Mouse (Mus musculus) hindbrain, embryonic 14.5 days (tissue): ENCODE results near the gene C1s1. TPM values are rescaled to one million over a fixed set of nuclear protein-coding genes. Genes with fewer than 3 reads are reported as not detected.
A peak's percentile ranks its signal among the peaks of the same experiment; 100 is the strongest.
"Not testable (repeated sequence)": the region's sequence is repeated elsewhere in the genome, so short reads cannot be mapped to it uniquely, and the experiment has no call there.

ENCODE experiments used
- ATAC-seq: fragments of 200-750 bp; cut with Nextera tagmentation; 2 replicates; pipeline ENCODE4 v1.8.0; 2017; ENCODE audit warnings: moderate number of reproducible peaks, mild to moderate bottlenecking, moderate TSS enrichment, moderate library complexity; ENCODE audit not compliant: low FRiP score
- DNase-seq: peaks from one replicate; pipeline ENCODE4 v3.0.0-alpha.2; 2015; ENCODE audit warnings: low spot score
- H3K27ac ChIP-seq: fragments of 300-500 bp; sonication (generic); 2 replicates; pipeline ENCODE4 v1.5.1; 2014; ENCODE audit warnings: mild to moderate bottlenecking, moderate library complexity
- H3K27me3 ChIP-seq: fragments of 300-500 bp; sonication (generic); 2 replicates; pipeline ENCODE4 v1.6.1; 2014; ENCODE audit warnings: mild to moderate bottlenecking, low read length, mixed read lengths; ENCODE audit not compliant: control insufficient read depth, insufficient read depth
- H3K36me3 ChIP-seq: fragments of 300-500 bp; sonication (generic); replicated peaks from 2 replicates; pipeline ENCODE4 v1.6.1; 2014; ENCODE audit not compliant: control insufficient read depth, insufficient read depth
- H3K4me1 ChIP-seq: fragments of 300-500 bp; sonication (generic); replicated peaks from 2 replicates; pipeline ENCODE4 v1.6.1; 2014; ENCODE audit warnings: antibody characterized with exemption, low read length, mixed read lengths; ENCODE audit not compliant: control insufficient read depth, insufficient read depth
- H3K4me2 ChIP-seq: fragments of 300-500 bp; sonication (generic); replicated peaks from 2 replicates; pipeline ENCODE4 v1.6.1; 2014; ENCODE audit warnings: mild to moderate bottlenecking, moderate library complexity
- H3K4me3 ChIP-seq: fragments of 300-500 bp; sonication (generic); replicated peaks from 2 replicates; pipeline ENCODE4 v1.5.1; 2014; ENCODE audit warnings: mild to moderate bottlenecking, low read length
- H3K9ac ChIP-seq: fragments of 300-500 bp; sonication (generic); 2 replicates; pipeline ENCODE4 v1.6.1; 2014
- H3K9me3 ChIP-seq: fragments of 300-500 bp; sonication (generic); 2 replicates; pipeline ENCODE4 v1.6.1; 2016; ENCODE audit warnings: low read length; ENCODE audit not compliant: control insufficient read depth
- WGBS: fragments of 180-500 bp; shearing (Covaris S2); extraction: QIAGEN DNeasy Blood & Tissue Kit; methylation state at CpG from one replicate; pipeline ENCODE4 v1.1.7; 2014; 5-methylcytosine and 5-hydroxymethylcytosine counted together
- polyA plus RNA-seq: library from polyadenylated mRNA; unstranded; fragments of >200 nt; fragmentation: Nextera tagmentation; extraction: Ambion mirVana; gene quantifications from 2 replicates; pipeline ENCODE4 v1.2.1, GENCODE M21; 2014

C1s1 gene
- polyA plus RNA-seq, 1 experiment from 2014 or later = 0.59 TPM

- H3K27ac ChIP-seq = no peak overlapping the region
- no peak overlapping the region for H3K4me2 ChIP-seq
- ATAC-seq = no peak
- H3K4me1 ChIP-seq = no peaks in the 10 kb centered on the region
- no peaks in the 10 kb centered on the region for H3K36me3 ChIP-seq
- no peak overlapping the region for H3K4me3 ChIP-seq
- H3K9ac ChIP-seq = no peak overlapping the region
- H3K9me3 ChIP-seq = no peaks in the 10 kb centered on the region
- no peaks in the 10 kb centered on the region for H3K27me3 ChIP-seq
- DNase-seq = no peak
- WGBS = 88% methylated on average over 8 of the region's 8 CpGs
These were observed 11.1 kb downstream of the C1s1 start for GRCm38 (mm10) chr6:124531077-124531476.

- Histone ChIP-seq H3K36me3 (no peaks in the 10 kb centered on the region), H3K27me3 (no peaks in the 10 kb centered on the region), H3K4me3 (no peak overlapping the region), H3K27ac (no peak overlapping the region), H3K9ac (no peak overlapping the region), H3K4me1 (no peaks in the 10 kb centered on the region), H3K9me3 (no peaks in the 10 kb centered on the region), H3K4me2 (no peak overlapping the region)
- ATAC-seq (no peak), DNase-seq (no peak)
- WGBS = 87% methylated on average over 3 of the region's 3 CpGs
These were observed 14.3 kb downstream of the C1s1 start for GRCm38 (mm10) chr6:124527881-124528280.

GRCm38 (mm10) chr6:124522082-124522481 is 20.1 kb downstream of the C1s1 start:
- DNase-seq, ATAC-seq: not testable (repeated sequence)

GRCm38 (mm10) chr6:124517733-124518132 is 24.4 kb downstream of the C1s1 start:
- H3K9ac ChIP-seq, H3K9me3 ChIP-seq, H3K4me2 ChIP-seq, H3K27ac ChIP-seq, H3K27me3 ChIP-seq, H3K36me3 ChIP-seq, DNase-seq, H3K4me1 ChIP-seq, ATAC-seq, H3K4me3 ChIP-seq: not testable (repeated sequence)
- WGBS = 97% methylated on average over 3 of the region's 4 CpGs

More at GRCm38 (mm10) chr6:124522082-124522481, 20.1 kb downstream of the C1s1 start:
- 72% methylated on average over 7 of the region's 7 CpGs for WGBS
- H3K9me3 ChIP-seq, H3K36me3 ChIP-seq, H3K27me3 ChIP-seq, H3K4me3 ChIP-seq, H3K27ac ChIP-seq, H3K9ac ChIP-seq, H3K4me2 ChIP-seq, H3K4me1 ChIP-seq: not testable (repeated sequence)

GRCm38 (mm10) chr6:124512355-124512836 is 29.8 kb downstream of the C1s1 start, which contains the start of gene C1ra:
C1ra (plus strand) TSS chr6:124512405.
- H3K36me3 ChIP-seq = no peaks in the 10 kb centered on the region
- peak within 1 kb of the TSS; percentile 36 for H3K4me2 ChIP-seq
- 14% methylated on average over 6 of the region's 6 CpGs for WGBS
- H3K27me3 ChIP-seq = no peaks in the 10 kb centered on the region
- no peak within 1 kb of the TSS for H3K9ac ChIP-seq
- no peaks in the 10 kb centered on the region for H3K4me1 ChIP-seq
- ATAC-seq (no peak), DNase-seq (peak; percentile 61)
- H3K4me3 ChIP-seq = no peak within 1 kb of the TSS
- H3K27ac ChIP-seq = no peak within 1 kb of the TSS
- no peaks in the 10 kb centered on the region for H3K9me3 ChIP-seq

GRCm38 (mm10) chr6:124511936-124512335 is 30.2 kb downstream of the C1s1 start:
- Histone ChIP-seq H3K27me3 (no peaks in the 10 kb centered on the region), H3K36me3 (no peaks in the 10 kb centered on the region), H3K4me3 (no peak overlapping the region), H3K4me1 (no peaks in the 10 kb centered on the region), H3K4me2 (no peak overlapping the region), H3K9ac (no peak overlapping the region), H3K27ac (no peak overlapping the region), H3K9me3 (no peaks in the 10 kb centered on the region)
- no peak for DNase-seq
- no peak for ATAC-seq
- 77% methylated on average over 6 of the region's 6 CpGs for WGBS

GRCm38 (mm10) chr6:124509192-124509591 is 33.0 kb downstream of the C1s1 start:
- not testable (repeated sequence) for H3K36me3 ChIP-seq, H3K4me3 ChIP-seq, H3K27me3 ChIP-seq, ATAC-seq, H3K4me2 ChIP-seq, H3K27ac ChIP-seq, DNase-seq, H3K9ac ChIP-seq, H3K4me1 ChIP-seq, H3K9me3 ChIP-seq
- WGBS = 83% methylated on average over 5 of the region's 5 CpGs

GRCm38 (mm10) chr6:124508292-124508691 is 33.9 kb downstream of the C1s1 start:
- H3K4me2 ChIP-seq = no peak overlapping the region
- H3K9me3 ChIP-seq = no peaks in the 10 kb centered on the region
- H3K4me3 ChIP-seq = no peak overlapping the region
- H3K27ac ChIP-seq = no peak overlapping the region
- ATAC-seq = no peak
- 83% methylated on average over 10 of the region's 10 CpGs for WGBS
- no peaks in the 10 kb centered on the region for H3K27me3 ChIP-seq
- H3K9ac ChIP-seq = no peak overlapping the region
- DNase-seq = no peak
- no peaks in the 10 kb centered on the region for H3K4me1 ChIP-seq
- no peaks in the 10 kb centered on the region for H3K36me3 ChIP-seq

GRCm38 (mm10) chr6:124506991-124507390 is 35.2 kb downstream of the C1s1 start:
- no peaks in the 10 kb centered on the region for H3K36me3 ChIP-seq
- WGBS = 85% methylated on average over 6 of the region's 6 CpGs
- no peak for DNase-seq
- ATAC-seq = no peak
- no peaks in the 10 kb centered on the region for H3K4me1 ChIP-seq
- H3K9me3 ChIP-seq = no peaks in the 10 kb centered on the region
- no peak overlapping the region for H3K9ac ChIP-seq
- no peaks in the 10 kb centered on the region for H3K27me3 ChIP-seq
- no peak overlapping the region for H3K4me2 ChIP-seq
- no peak overlapping the region for H3K4me3 ChIP-seq
- no peak overlapping the region for H3K27ac ChIP-seq

- no peaks in the 10 kb centered on the region for H3K27me3 ChIP-seq
- H3K4me1 ChIP-seq = no peaks in the 10 kb centered on the region
- H3K4me3 ChIP-seq = no peak overlapping the region
- DNase-seq (no peak), ATAC-seq (no peak)
- no peaks in the 10 kb centered on the region for H3K9me3 ChIP-seq
- no peak overlapping the region for H3K4me2 ChIP-seq
- no peak overlapping the region for H3K9ac ChIP-seq
- H3K27ac ChIP-seq = no peak overlapping the region
- H3K36me3 ChIP-seq = no peaks in the 10 kb centered on the region
- WGBS = 78% methylated on average over 4 of the region's 4 CpGs
These were observed 37.1 kb downstream of the C1s1 start for GRCm38 (mm10) chr6:124505028-124505427.
